Mouse (Mus musculus) heart, embryonic 11.5 days (tissue): ENCODE results near the gene Il20ra. TPM values are rescaled to one million over a fixed set of nuclear protein-coding genes. Genes with fewer than 3 reads are reported as not detected.

ENCODE experiments used
- ATAC-seq: fragments of 200-750 bp; cut with Nextera tagmentation; replicated peaks from 2 replicates; pipeline ENCODE4 v1.8.0; 2017; ENCODE audit warnings: moderate library complexity; ENCODE audit not compliant: insufficient number of reproducible peaks, low FRiP score, low TSS enrichment
- H3K27ac ChIP-seq: fragments of 300-500 bp; sonication (generic); 2 replicates; pipeline ENCODE4 v1.5.1; 2014; ENCODE audit warnings: mild to moderate bottlenecking, low read depth, low read length
- H3K27me3 ChIP-seq: fragments of 300-500 bp; sonication (generic); 2 replicates; pipeline ENCODE4 v1.6.1; 2014; ENCODE audit warnings: mild to moderate bottlenecking, low read length, mixed read lengths; ENCODE audit not compliant: control insufficient read depth, insufficient read depth
- H3K36me3 ChIP-seq: fragments of 300-500 bp; sonication (generic); 2 replicates; pipeline ENCODE4 v1.6.1; 2014; ENCODE audit warnings: mild to moderate bottlenecking, low read length, moderate library complexity, mixed read lengths; ENCODE audit not compliant: control insufficient read depth, insufficient read depth
- H3K4me1 ChIP-seq: fragments of 300-500 bp; sonication (generic); 2 replicates; pipeline ENCODE4 v1.6.1; 2014; ENCODE audit warnings: low read length; ENCODE audit not compliant: control insufficient read depth, insufficient read depth
- H3K4me2 ChIP-seq: fragments of 300-500 bp; sonication (generic); 2 replicates; pipeline ENCODE4 v1.6.1; 2014; ENCODE audit warnings: mild to moderate bottlenecking, moderate library complexity
- H3K4me3 ChIP-seq: fragments of 300-500 bp; sonication (generic); 2 replicates; pipeline ENCODE4 v1.5.1; 2014; ENCODE audit warnings: low read depth, low read length
- H3K9ac ChIP-seq: fragments of 300-500 bp; sonication (generic); 2 replicates; pipeline ENCODE4 v1.6.1; 2014; ENCODE audit warnings: mild to moderate bottlenecking, low read depth, low read length, moderate library complexity
- H3K9me3 ChIP-seq: fragments of 300-500 bp; sonication (generic); replicated peaks from 2 replicates; pipeline ENCODE4 v1.6.1; 2016; ENCODE audit warnings: low read length; ENCODE audit not compliant: control insufficient read depth
- WGBS: fragments of 180-500 bp; shearing (Covaris S2); extraction: QIAGEN DNeasy Blood & Tissue Kit; methylation state at CpG from one replicate; pipeline ENCODE4 v1.1.7; 2014; ENCODE audit not compliant: insufficient replicate concordance; 5-methylcytosine and 5-hydroxymethylcytosine counted together
- polyA plus RNA-seq: library from polyadenylated mRNA; unstranded; fragments of >200 nt; fragmentation: Nextera tagmentation; extraction: Ambion mirVana; gene quantifications from 2 replicates; pipeline ENCODE4 v1.2.1, GENCODE M21; 2014

The Il20ra gene
- polyA plus RNA-seq, 1 experiment from 2014 or later = 0.11 TPM

GRCm38 (mm10) chr10:19794996-19795395 lies 82.6 kb downstream of the Il20ra start:
- Histone ChIP-seq H3K27ac (no peak overlapping the region), H3K27me3 (no peaks in the 10 kb centered on the region), H3K4me1 (no peaks in the 10 kb centered on the region), H3K9ac (no peak overlapping the region), H3K36me3 (no peaks in the 10 kb centered on the region), H3K4me2 (no peak overlapping the region), H3K9me3 (no peaks in the 10 kb centered on the region), H3K4me3 (no peak overlapping the region)
- WGBS = 72% methylated on average over 8 of the region's 8 CpGs
- no peak for ATAC-seq

DNA sequence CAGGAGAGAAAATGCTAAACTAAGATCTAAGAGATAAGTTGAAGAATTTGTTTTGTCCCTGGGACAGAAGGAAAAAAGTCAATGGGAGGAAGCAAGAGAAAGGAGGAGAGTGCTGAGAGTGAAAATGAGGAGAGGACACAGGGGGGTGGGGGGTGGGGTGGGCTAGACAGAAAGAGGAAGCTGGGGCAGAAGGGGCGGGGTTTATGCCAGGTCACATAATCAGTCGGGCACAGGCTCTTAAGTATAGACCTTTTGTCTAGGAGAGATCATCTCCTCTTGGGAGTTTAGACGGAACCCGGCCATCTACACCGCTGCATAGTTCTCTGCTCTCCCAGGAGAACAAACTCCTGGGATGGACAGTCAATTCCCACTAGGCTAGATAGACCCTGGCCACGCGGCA lies 90.6 kb downstream of the Il20ra start:
- no peaks in the 10 kb centered on the region for H3K36me3 ChIP-seq
- H3K27ac ChIP-seq = no peak overlapping the region
- ATAC-seq = no peak
- H3K9me3 ChIP-seq = no peaks in the 10 kb centered on the region
- no peak overlapping the region for H3K4me3 ChIP-seq
- WGBS = 67% methylated on average over 7 of the region's 7 CpGs
- no peaks in the 10 kb centered on the region for H3K4me1 ChIP-seq
- no peaks in the 10 kb centered on the region for H3K27me3 ChIP-seq
- H3K9ac ChIP-seq = no peak overlapping the region
- no peak overlapping the region for H3K4me2 ChIP-seq

GRCm38 (mm10) chr10:19804763-19805162 lies 92.4 kb downstream of the Il20ra start:
- no peak overlapping the region for H3K4me2 ChIP-seq
- no peaks in the 10 kb centered on the region for H3K4me1 ChIP-seq
- no peak overlapping the region for H3K9ac ChIP-seq
- no peak for ATAC-seq
- H3K9me3 ChIP-seq = no peaks in the 10 kb centered on the region
- H3K36me3 ChIP-seq = no peaks in the 10 kb centered on the region
- H3K27ac ChIP-seq = no peak overlapping the region
- no peak overlapping the region for H3K4me3 ChIP-seq
- 70% methylated on average over 7 of the region's 7 CpGs for WGBS
- H3K27me3 ChIP-seq = no peaks in the 10 kb centered on the region

Other genes starting within 250 kb of the Il20ra start
- gene Ifngr1, start 120.6 kb upstream of the Il20ra start, polyA plus RNA-seq = 35.0 and 35.7 TPM in 2 replicates
- gene Il22ra2, start 90.6 kb upstream of the Il20ra start, polyA plus RNA-seq = not detected in 2 replicates
- gene Slc35d3, start 138.9 kb downstream of the Il20ra start, polyA plus RNA-seq = 2.1 and 2.5 TPM in 2 replicates
- 36.5 and 38.4 TPM in 2 replicates for gene Pex7, start 195.1 kb downstream of the Il20ra start, polyA plus RNA-seq
- 3.2 and 4.2 TPM in 2 replicates for gene Map3k5, start 221.9 kb downstream of the Il20ra start, polyA plus RNA-seq